Mouse (Mus musculus) heart, postnatal 10 days (tissue): ENCODE measurements at regions not wholly inside any gene's neighbourhood (a gene's known extent, or its start where the extent isn't known, plus 50 kb on each side); places are given as distances from the start of the nearest gene placed in this dataset.

Source experiments
- DNase-seq, 2 experiments: peaks; one replicate each; pipeline ENCODE4 v3.0.0; 2021
- intact Hi-C: fragments of 180-260 bp; cut with DNase I; formaldehyde crosslinking; loops from one replicate; pipeline ENCODE4 v1.15.1; 2025

- DNase-seq: no peak
- intact Hi-C loops: no loop called here
Measured at GRCm38 (mm10) chr15:26051415-26051814, 67.2 kb downstream of the Zfp622 start.

GRCm38 (mm10) chr15:26052720-26053316, 68.7 kb downstream of the Zfp622 start:
- no peak for DNase-seq
- intact Hi-C loops: no loop called here

- intact Hi-C loops: no loop called here
- DNase-seq: no peak
Measured at GRCm38 (mm10) chr15:26058019-26058418, 73.9 kb downstream of the Zfp622 start.

- intact Hi-C loops: no loop called here
- DNase-seq: no peak
Measured at GRCm38 (mm10) chr15:26100199-26100598, 116.0 kb downstream of the Zfp622 start.

- no peak for DNase-seq
- intact Hi-C loops: no loop called here
Measured at GRCm38 (mm10) chr15:26107993-26108392, 123.8 kb downstream of the Zfp622 start.

- DNase-seq: no peak
- intact Hi-C loops: no loop called here
Measured at GRCm38 (mm10) chr15:26144197-26144596, 160.0 kb downstream of the Zfp622 start.

- intact Hi-C loops: no loop called here
- DNase-seq: no peak
Measured at GRCm38 (mm10) chr15:26158499-26158898, 150.3 kb upstream of the March11 start.

- intact Hi-C loops: no loop called here
- no peak for DNase-seq
Measured at GRCm38 (mm10) chr15:26184930-26185329, 123.9 kb upstream of the March11 start.

GRCm38 (mm10) chr15:26195576-26195975, 113.3 kb upstream of the March11 start:
- DNase-seq: no peak
- intact Hi-C loops: no loop called here

- intact Hi-C loops: loop anchor here (5.0 kb wide), 1 partner anchor 330 kb away; no protein-coding TSS in a partner anchor
Measured at GRCm38 (mm10) chr15:26206837-26207236, 102.0 kb upstream of the March11 start.

GRCm38 (mm10) chr15:26220855-26221254, 88.0 kb upstream of the March11 start:
- no peak for DNase-seq

More at GRCm38 (mm10) chr15:26206837-26207236, 102.0 kb upstream of the March11 start:
- DNase-seq: no peak

GRCm38 (mm10) chr15:26228646-26229045, 80.2 kb upstream of the March11 start:
- intact Hi-C loops: no loop called here
- no peak for DNase-seq

More at GRCm38 (mm10) chr15:26220855-26221254, 88.0 kb upstream of the March11 start:
- intact Hi-C loops: no loop called here
